Mouse (Mus musculus) MEL (cell line): ENCODE measurements around the gene Ccdc151. TPM values are rescaled to one million over a fixed set of nuclear protein-coding genes. Genes with fewer than 3 reads are reported as not detected.

Source experiments
- DNase-seq: peaks from one replicate; pipeline ENCODE4 v3.0.0; 2011; ENCODE audit warnings: low read depth, low spot score
- H3K27ac ChIP-seq: 2 replicates; pipeline ENCODE4 v1.5.1; 2012; ENCODE audit warnings: low read depth, mild to moderate bottlenecking, control low read depth, low read length, moderate library complexity; ENCODE audit not compliant: control insufficient read depth
- H3K27me3 ChIP-seq, 2 experiments: fragments of 150-350 bp in 1 of 2; sonication (generic) in 1 of 2; 2 replicates each; pipeline ENCODE4 v1.6.1; 2012; ENCODE audit warnings: low read length in 2 of 2, mild to moderate bottlenecking in 2 of 2, improper control_type of control experiment in 1 of 2, moderate library complexity in 1 of 2; ENCODE audit not compliant: insufficient read depth in 2 of 2, control insufficient read depth in 1 of 2
- H3K36me3 ChIP-seq, 2 experiments: 2 replicates each; pipeline ENCODE4 v1.6.1; 2012 to 2014; ENCODE audit warnings: low read length in 2 of 2, improper control_type of control experiment in 1 of 2, inconsistent platforms in 1 of 2, mild to moderate bottlenecking in 1 of 2; ENCODE audit not compliant: insufficient read depth in 2 of 2, control insufficient read depth in 1 of 2
- H3K4me1 ChIP-seq, 2 experiments: fragments of 150-350 bp in 1 of 2; sonication (generic) in 1 of 2; 2 replicates each; pipeline ENCODE4 v1.6.1; 2012; ENCODE audit warnings: low read length in 2 of 2, improper control_type of control experiment in 1 of 2, mild to moderate bottlenecking in 1 of 2; ENCODE audit not compliant: insufficient read depth in 2 of 2, control insufficient read depth in 1 of 2
- H3K4me3 ChIP-seq, 2 experiments: fragments of 150-350 bp in 1 of 2; sonication (generic) in 1 of 2; 2 replicates each; pipeline ENCODE4 v1.5.1; 2012; ENCODE audit warnings: low read depth in 2 of 2, low read length in 2 of 2, mild to moderate bottlenecking in 2 of 2, moderate library complexity in 2 of 2, control low read depth in 1 of 2, improper control_type of control experiment in 1 of 2; ENCODE audit not compliant: control insufficient read depth in 1 of 2, insufficient read depth in 1 of 2
- H3K79me2 ChIP-seq: 2 replicates; pipeline ENCODE4 v1.6.1; 2012; ENCODE audit warnings: mild to moderate bottlenecking, low read length, moderate library complexity; ENCODE audit not compliant: control insufficient read depth, poor library complexity, insufficient read depth
- H3K9ac ChIP-seq: 2 replicates; pipeline ENCODE4 v1.6.1; 2012; ENCODE audit warnings: low read depth, mild to moderate bottlenecking, control low read depth, low read length, moderate library complexity; ENCODE audit not compliant: control insufficient read depth, poor library complexity, severe bottlenecking
- H3K9me3 ChIP-seq: fragments of 150-350 bp; sonication (generic); replicated peaks from 2 replicates; pipeline ENCODE4 v1.6.1; 2012; ENCODE audit warnings: mild to moderate bottlenecking, low read length, improper control_type of control experiment, moderate library complexity; ENCODE audit not compliant: insufficient read depth
- BHLHE40 ChIP-seq: IDR thresholded peaks from 2 replicates; pipeline ENCODE4 v1.6.1; 2012; ENCODE audit warnings: low read depth, mild to moderate bottlenecking, inconsistent platforms, low read length, improper control_type of control experiment, borderline replicate concordance
- CHD2 ChIP-seq: IDR thresholded peaks from 2 replicates; pipeline ENCODE4 v1.6.1; 2011; ENCODE audit warnings: low read length, improper control_type of control experiment
- CTCF ChIP-seq, 3 experiments: IDR thresholded peaks in 2 of 3; conservative IDR thresholded peaks in 1 of 3; 2 replicates each; pipeline ENCODE4 v1.5.1; 2011 to 2012; ENCODE audit warnings: low read length in 3 of 3, low read depth in 2 of 3, mild to moderate bottlenecking in 2 of 3, improper control_type of control experiment in 1 of 3, inconsistent platforms in 1 of 3, mixed read lengths in 1 of 3, moderate library complexity in 1 of 3; ENCODE audit not compliant: control insufficient read depth in 1 of 3, insufficient read depth in 1 of 3, poor library complexity in 1 of 3, severe bottlenecking in 1 of 3
- GATA1 ChIP-seq: IDR thresholded peaks from 2 replicates; pipeline ENCODE4 v1.6.1; 2011; ENCODE audit warnings: low read depth, low read length, improper control_type of control experiment
- JUND ChIP-seq: IDR thresholded peaks from 2 replicates; pipeline ENCODE4 v1.6.1; 2011; ENCODE audit warnings: low read depth, mild to moderate bottlenecking, improper control_type of control experiment, low read length
- MAFK ChIP-seq: IDR thresholded peaks from 2 replicates; pipeline ENCODE4 v1.6.1; 2011; ENCODE audit warnings: low read depth, mild to moderate bottlenecking, low read length, improper control_type of control experiment, borderline replicate concordance
- MAZ ChIP-seq: IDR thresholded peaks from 2 replicates; pipeline ENCODE4 v1.6.1; 2012; ENCODE audit warnings: low read depth, mild to moderate bottlenecking, inconsistent platforms, low read length, improper control_type of control experiment
- MXI1 ChIP-seq: IDR thresholded peaks from 2 replicates; pipeline ENCODE4 v1.6.1; 2011; ENCODE audit warnings: mild to moderate bottlenecking, low read depth, low read length, improper control_type of control experiment
- NELFE ChIP-seq: IDR thresholded peaks from 2 replicates; pipeline ENCODE4 v1.6.1; 2011; ENCODE audit warnings: low read depth, low read length, improper control_type of control experiment
- POLR2A ChIP-seq, 2 experiments: IDR thresholded peaks; 2 replicates each; pipeline ENCODE4 v1.6.1; 2011 to 2012; ENCODE audit warnings: low read length in 2 of 2, mild to moderate bottlenecking in 2 of 2, control low read depth in 1 of 2, improper control_type of control experiment in 1 of 2, low read depth in 1 of 2, moderate library complexity in 1 of 2; ENCODE audit not compliant: control insufficient read depth in 1 of 2, insufficient read depth in 1 of 2, poor library complexity in 1 of 2
- POLR2AphosphoS2 ChIP-seq: IDR thresholded peaks from 2 replicates; pipeline ENCODE4 v1.6.1; 2011; ENCODE audit warnings: low read length, improper control_type of control experiment
- POLR2AphosphoS5 ChIP-seq: IDR thresholded peaks from 2 replicates; pipeline ENCODE4 v1.6.1; 2012; ENCODE audit warnings: low read depth, borderline replicate concordance, mild to moderate bottlenecking, inconsistent platforms, low read length, moderate library complexity, mixed read lengths
- SMC3 ChIP-seq: IDR thresholded peaks from 2 replicates; pipeline ENCODE4 v1.6.1; 2011; ENCODE audit warnings: low read depth, low read length, improper control_type of control experiment
- TAL1 ChIP-seq: IDR thresholded peaks from 2 replicates; pipeline ENCODE4 v1.6.1; 2012; ENCODE audit warnings: mild to moderate bottlenecking, inconsistent platforms, low read length, moderate library complexity, mixed read lengths
- TBP ChIP-seq: IDR thresholded peaks from 2 replicates; pipeline ENCODE4 v1.8.0; 2011; ENCODE audit warnings: low read depth, low read length, improper control_type of control experiment
- UBTF ChIP-seq: IDR thresholded peaks from 2 replicates; pipeline ENCODE4 v1.6.1; 2012; ENCODE audit warnings: low read depth, mild to moderate bottlenecking, inconsistent platforms, low read length, improper control_type of control experiment, moderate library complexity, borderline replicate concordance; ENCODE audit not compliant: insufficient read depth
- USF1 ChIP-seq: IDR thresholded peaks from 2 replicates; pipeline ENCODE4 v1.6.1; 2014; ENCODE audit warnings: low read depth, mild to moderate bottlenecking, inconsistent platforms, low read length, improper control_type of control experiment, moderate library complexity
- ZC3H11A ChIP-seq: IDR thresholded peaks from 2 replicates; pipeline ENCODE4 v1.6.1; 2012; ENCODE audit warnings: low read depth, mild to moderate bottlenecking, inconsistent platforms, low read length, improper control_type of control experiment
- polyA plus RNA-seq, 2 experiments: library from polyadenylated mRNA; stranded (reverse) in 1 of 2; unstranded in 1 of 2; fragments of >175 nt in 1 of 2; fragments of >200 nt in 1 of 2; gene quantifications; 2 replicates each; pipeline versions ENCODE4 v1.2.1 to v1.2.4; 2012; ENCODE audit warnings: low replicate concordance in 2 of 2, low read depth in 1 of 2; ENCODE audit not compliant: insufficient read length in 2 of 2, insufficient read depth in 1 of 2, missing spikeins in 1 of 2
- total RNA-seq: library from RNA; depleted of rRNA; stranded (reverse); fragments of 300-350 nt; gene quantifications from 2 replicates; pipeline ENCODE4 v1.2.3, GENCODE M21; 2012

Gene Ccdc151
- total and polyA plus RNA-seq, 3 experiments = 0.19 to 0.99 TPM; not detected in 1

DNA sequence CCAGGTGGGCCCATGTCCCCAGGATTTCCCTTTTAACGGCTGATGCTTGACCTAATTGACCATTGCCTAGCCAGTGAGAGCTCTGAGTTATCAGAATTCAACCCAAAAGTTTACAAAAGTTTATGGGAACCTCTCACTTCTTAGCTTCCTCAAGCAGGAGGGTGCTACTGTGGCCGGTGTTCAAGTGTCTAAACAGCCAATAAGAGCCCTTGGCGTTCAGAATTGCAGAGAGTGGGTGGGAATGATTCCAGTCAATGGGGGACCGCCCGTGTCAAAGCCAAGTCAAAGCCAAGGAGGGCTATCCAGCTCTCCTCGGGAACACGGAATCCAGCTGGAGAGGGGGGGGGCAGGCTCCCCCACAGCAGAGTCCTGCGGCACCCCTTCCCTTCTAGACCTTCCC is 54.3 kb downstream of the Ccdc151 start:
- no peak for TF ChIP-seq CHD2
- no peak for TF ChIP-seq POLR2AphosphoS5
- TF ChIP-seq JUND = no peak
- TF ChIP-seq MAZ = no peak
- no peak for TF ChIP-seq NELFE
- H3K4me1 ChIP-seq = peaks cover 0 to 13% of the 10 kb centered on the region in 2 experiments; a peak in 2 of 4 replicates
- no peaks in the 10 kb centered on the region for H3K79me2 ChIP-seq
- no peak overlapping the region for H3K4me3 ChIP-seq
- peaks cover 0 to 6% of the 10 kb centered on the region in 2 experiments; a peak in 2 of 4 replicates for H3K36me3 ChIP-seq
- no peaks in the 10 kb centered on the region for H3K27me3 ChIP-seq
- H3K27ac ChIP-seq = no peak overlapping the region
- no peak overlapping the region for H3K9ac ChIP-seq
- no peaks in the 10 kb centered on the region for H3K9me3 ChIP-seq
- peak; percentile 64 for DNase-seq

DNA sequence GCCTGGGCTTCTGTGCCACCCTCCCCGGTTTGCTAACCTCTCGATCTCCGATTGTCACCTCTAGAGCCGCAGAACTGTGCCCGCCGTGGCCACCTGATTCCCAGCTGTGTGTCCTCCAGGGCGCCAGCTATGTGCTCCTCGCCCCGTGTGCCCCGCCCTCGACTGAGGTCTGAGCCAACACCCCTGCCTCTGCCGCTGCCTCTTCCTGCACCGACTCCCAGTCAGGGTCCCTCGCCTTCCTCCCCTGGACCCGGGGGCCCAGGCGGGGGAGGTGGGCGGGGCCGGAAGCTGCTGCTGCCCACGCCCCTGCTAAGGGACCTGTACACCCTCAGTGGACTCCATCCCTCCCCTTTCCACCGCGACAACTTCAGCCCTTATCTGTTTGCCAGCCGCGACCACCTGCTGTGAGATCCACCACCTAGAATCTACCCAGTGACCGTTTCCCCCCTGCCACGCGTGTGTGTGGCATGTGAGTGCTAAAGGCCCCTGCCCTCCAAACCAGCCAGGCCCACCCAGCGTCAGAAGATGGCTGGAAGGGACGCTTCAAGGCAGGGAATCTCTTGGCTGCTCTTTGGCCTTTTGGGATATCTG is 54.8 kb downstream of the Ccdc151 start:
- TF ChIP-seq MAFK (no peak), UBTF (peak; percentile 41; the same call in 1 of the 2 replicates), POLR2AphosphoS2 (no peak), POLR2A (IDR thresholded peaks at IDR 0.05; ENCODE audit: control insufficient read depth in 1 of 2, insufficient read depth in 1 of 2, low read depth in 1 of 2, low read length in 2 of 2, poor library complexity in 1 of 2) (peak; percentile 49 to 53; a peak in 2 of 4 replicates), MXI1 (no peak), SMC3 (no peak), GATA1 (peak; percentile 54; the same call in 1 of the 2 replicates), USF1 (no peak), CTCF (IDR thresholded peaks at IDR 0.05 in 2 of 3, conservative IDR thresholded peaks at IDR 0.05 in 1 of 3; ENCODE audit: control insufficient read depth in 1 of 3, insufficient read depth in 1 of 3, low read depth in 2 of 3, low read length in 3 of 3, poor library complexity in 1 of 3, severe bottlenecking in 1 of 3) (0 out of 6 replicates have a peak, but pooled peaks of 1 of the 3 experiments have one; percentile 1), TBP (0 out of 2 replicates have a peak, but pooled peaks have one; percentile 8), BHLHE40 (no peak), TAL1 (peak; percentile 60), ZC3H11A (no peak)
- TF ChIP-seq, all 39 proteins: peak for 6
- Histone ChIP-seq H3K27ac (0 out of 2 replicates have a peak overlapping the region, but pooled peaks have one; percentile 1), H3K4me3 (peak overlapping the region; percentile 40 to 41), H3K27me3 (no peaks in the 10 kb centered on the region), H3K4me1 (peaks cover 0 to 13% of the 10 kb centered on the region in 2 experiments; a peak in 2 of 4 replicates), H3K79me2 (no peaks in the 10 kb centered on the region), H3K9ac (peak overlapping the region; percentile 48), H3K9me3 (no peaks in the 10 kb centered on the region), H3K36me3 (peaks cover 0 to 6% of the 10 kb centered on the region in 2 experiments; a peak in 2 of 4 replicates)
- peak; percentile 93 for DNase-seq
